Mouse (Mus musculus) CH12.LX (cell line): Measurements from ENCODE around the gene Mmp28. TPM values are rescaled to one million over a fixed set of nuclear protein-coding genes. Genes with fewer than 3 reads are reported as not detected.
A peak's percentile ranks its signal among the peaks of the same experiment; 100 is the strongest.

Experiments
- DNase-seq: peaks from one replicate; pipeline ENCODE4 v3.0.0-alpha.2; 2013; ENCODE audit errors: extremely low read depth
- H3K27ac ChIP-seq: 2 replicates; pipeline ENCODE4 v1.5.1; 2012; ENCODE audit warnings: low read depth, mild to moderate bottlenecking, control low read depth, moderate library complexity; ENCODE audit not compliant: insufficient read depth
- H3K27me3 ChIP-seq: replicated peaks from 2 replicates; pipeline ENCODE3; 2012; ENCODE audit warnings: inconsistent platforms
- H3K36me3 ChIP-seq, 2 experiments: replicated peaks in 1 of 2; 2 replicates each; pipeline versions ENCODE3 to v1.6.1; 2012; ENCODE audit warnings: inconsistent platforms in 1 of 2, low read length in 1 of 2, mild to moderate bottlenecking in 1 of 2, mixed read lengths in 1 of 2, moderate library complexity in 1 of 2; ENCODE audit not compliant: control insufficient read depth in 1 of 2, insufficient read depth in 1 of 2
- H3K4me1 ChIP-seq, 2 experiments: 2 replicates each; pipeline ENCODE4 v1.6.1; 2012; ENCODE audit warnings: inconsistent platforms in 1 of 2, moderate library complexity in 1 of 2; ENCODE audit not compliant: insufficient read depth in 2 of 2, control insufficient read depth in 1 of 2
- H3K4me2 ChIP-seq: 2 replicates; pipeline ENCODE4 v1.6.1; 2012; ENCODE audit warnings: low read depth, mild to moderate bottlenecking, control low read depth; ENCODE audit not compliant: poor library complexity, insufficient read depth, severe bottlenecking
- H3K4me3 ChIP-seq, 3 experiments: fragments of 150-350 bp in 1 of 3; sonication (generic) in 1 of 3; replicated peaks in 1 of 3; 2 replicates each; pipeline versions ENCODE3 to v1.5.1; 2011 to 2012; ENCODE audit warnings: low read depth in 2 of 3, low read length in 2 of 3, mild to moderate bottlenecking in 2 of 3, moderate library complexity in 2 of 3, control low read depth in 1 of 3, improper control_type of control experiment in 1 of 3, inconsistent platforms in 1 of 3, mixed read lengths in 1 of 3; ENCODE audit not compliant: poor library complexity in 1 of 3
- H3K79me2 ChIP-seq: replicated peaks from 2 replicates; pipeline ENCODE4 v1.6.1; 2012; ENCODE audit warnings: mild to moderate bottlenecking, moderate library complexity; ENCODE audit not compliant: control insufficient read depth, poor library complexity, insufficient read depth, severe bottlenecking; ENCODE audit errors: extremely low read depth
- H3K9ac ChIP-seq: 2 replicates; pipeline ENCODE4 v1.6.1; 2012; ENCODE audit warnings: low read depth, mild to moderate bottlenecking, control low read depth, moderate library complexity; ENCODE audit not compliant: insufficient read depth
- H3K9me3 ChIP-seq: replicated peaks from 2 replicates; pipeline ENCODE3; 2012; ENCODE audit warnings: low read length, inconsistent platforms, mixed read lengths
- BHLHE40 ChIP-seq: IDR thresholded peaks from 2 replicates; pipeline ENCODE4 v1.6.1; 2011; ENCODE audit warnings: mild to moderate bottlenecking, low read depth, low read length, improper control_type of control experiment
- CHD2 ChIP-seq: IDR thresholded peaks from 2 replicates; pipeline ENCODE4 v1.6.1; 2011; ENCODE audit warnings: low read length, improper control_type of control experiment
- ELF1 ChIP-seq: IDR thresholded peaks from 2 replicates; pipeline ENCODE4 v1.6.1; 2014; ENCODE audit warnings: low read depth, mild to moderate bottlenecking, inconsistent platforms, low read length, improper control_type of control experiment
- EP300 ChIP-seq: IDR thresholded peaks from 2 replicates; pipeline ENCODE4 v1.6.1; 2011; ENCODE audit warnings: low read length, improper control_type of control experiment
- MAX ChIP-seq: IDR thresholded peaks from 2 replicates; pipeline ENCODE4 v1.6.1; 2011; ENCODE audit warnings: low read length, improper control_type of control experiment
- MAZ ChIP-seq: IDR thresholded peaks from 2 replicates; pipeline ENCODE4 v1.6.1; 2012; ENCODE audit warnings: low read depth, mild to moderate bottlenecking, inconsistent platforms, low read length, improper control_type of control experiment, moderate library complexity
- MEF2A ChIP-seq: IDR thresholded peaks from 2 replicates; pipeline ENCODE4 v1.6.1; 2014; ENCODE audit warnings: low read depth, mild to moderate bottlenecking, inconsistent platforms, low read length, improper control_type of control experiment, borderline replicate concordance
- MXI1 ChIP-seq: IDR thresholded peaks from 2 replicates; pipeline ENCODE4 v1.6.1; 2011; ENCODE audit warnings: mild to moderate bottlenecking, low read depth, low read length, improper control_type of control experiment
- NRF1 ChIP-seq: IDR thresholded peaks from 2 replicates; pipeline ENCODE4 v1.6.1; 2014; ENCODE audit warnings: low read depth, mild to moderate bottlenecking, inconsistent platforms, low read length, improper control_type of control experiment, moderate library complexity
- PAX5 ChIP-seq: IDR thresholded peaks from 2 replicates; pipeline ENCODE4 v1.6.1; 2012; ENCODE audit warnings: low read length, inconsistent platforms, mixed read lengths
- POLR2A ChIP-seq: IDR thresholded peaks from 2 replicates; pipeline ENCODE4 v1.6.1; 2011; ENCODE audit warnings: low read depth, mild to moderate bottlenecking, improper control_type of control experiment, low read length
- POLR2AphosphoS2 ChIP-seq: IDR thresholded peaks from 2 replicates; pipeline ENCODE4 v1.6.1; 2011; ENCODE audit warnings: low read depth, low read length, improper control_type of control experiment
- SMC3 ChIP-seq: IDR thresholded peaks from 2 replicates; pipeline ENCODE4 v1.6.1; 2011; ENCODE audit warnings: low read depth, low read length, improper control_type of control experiment
- TCF12 ChIP-seq: IDR thresholded peaks from 2 replicates; pipeline ENCODE4 v1.6.1; 2014; ENCODE audit warnings: low read depth, mild to moderate bottlenecking, inconsistent platforms, low read length, improper control_type of control experiment
- UBTF ChIP-seq: IDR thresholded peaks from 2 replicates; pipeline ENCODE4 v1.6.1; 2012; ENCODE audit warnings: low read depth, mild to moderate bottlenecking, inconsistent platforms, low read length, improper control_type of control experiment, moderate library complexity
- USF1 ChIP-seq: IDR thresholded peaks from 2 replicates; pipeline ENCODE4 v1.6.1; 2014; ENCODE audit warnings: low read depth, mild to moderate bottlenecking, inconsistent platforms, low read length, improper control_type of control experiment
- USF2 ChIP-seq: conservative IDR thresholded peaks from 2 replicates; pipeline ENCODE4 v1.6.1; 2011; ENCODE audit warnings: low read depth, low read length, improper control_type of control experiment
- dilution Hi-C: fragments of 300-500 bp; cut with MboI; formaldehyde crosslinking; loops from 2 replicates; pipeline ENCODE4 v1.14.3; 2020; ENCODE audit warnings: low sequenced_read_pairs; ENCODE audit not compliant: extremely low pct_unique_long_range_greater_than_20kb, extremely low pct_ligation_motif_present
- in situ Hi-C: fragments of 300-500 bp; cut with MboI; formaldehyde crosslinking; loops from 3 replicates; pipeline ENCODE4 v1.14.3; 2019; ENCODE audit warnings: low sequenced_read_pairs, low pct_ligation_motif_present, low pct_unique_long_range_greater_than_20kb, mixed read lengths
- polyA plus RNA-seq: library from polyadenylated mRNA; unstranded; fragments of >175 nt; gene quantifications from 2 replicates; pipeline ENCODE4 v1.2.1, GENCODE M21; 2012; ENCODE audit warnings: low read depth; ENCODE audit not compliant: insufficient read length
- total RNA-seq, 2 experiments: library from RNA; depleted of rRNA; stranded (reverse); fragments of 300-350 nt in 1 of 2; fragments of >200 nt in 1 of 2; gene quantifications; 2 replicates each; pipeline ENCODE4 v1.2.3; 2012 to 2014

Mmp28 gene
- total RNA-seq (2012; rRNA removed) (0.04 and 0.17 TPM in 2 replicates), total RNA-seq (2014; rRNA removed) (not detected in 2 replicates), polyA plus RNA-seq (not detected in 2 replicates)

DNA sequence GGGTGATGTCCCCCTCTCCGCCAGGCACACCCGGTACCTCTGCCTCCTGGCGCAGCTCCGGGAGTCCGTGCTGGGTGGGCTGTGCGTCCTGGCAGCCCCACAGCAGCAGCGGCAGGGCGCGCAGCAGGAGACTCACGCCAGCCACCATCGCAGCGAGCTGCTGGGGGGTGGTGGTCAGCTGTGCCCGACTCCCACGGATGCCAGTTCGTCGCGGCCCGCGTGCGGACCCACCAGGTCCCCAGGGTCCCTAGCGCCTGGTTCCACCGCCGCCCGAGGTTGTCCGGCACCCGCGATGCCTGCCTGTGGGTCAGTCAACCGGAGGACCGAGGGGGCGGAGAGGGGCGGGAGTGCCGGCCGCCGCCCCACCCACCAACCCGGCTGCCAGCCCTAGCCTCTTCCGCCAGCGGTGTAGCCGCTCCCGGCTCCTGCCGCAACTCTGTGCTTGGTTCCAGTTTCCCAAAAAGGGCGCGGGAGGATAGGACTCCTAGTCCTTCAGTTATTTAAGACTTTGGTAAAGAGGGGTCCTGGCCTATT lies at the start of gene Mmp28:
TSS of gene Mmp28 (minus strand) at position 361 of the 534 bp plus-strand sequence.
- no peak for TF ChIP-seq BHLHE40
- TF ChIP-seq TCF12 = no peak
- TF ChIP-seq POLR2AphosphoS2 = no peak
- peak; percentile 51; the same call in 1 of the 2 replicates for TF ChIP-seq MAZ
- no peak for TF ChIP-seq EP300
- peak; percentile 87 for TF ChIP-seq UBTF
- TF ChIP-seq CHD2 = no peak
- no peak for TF ChIP-seq PAX5
- TF ChIP-seq ELF1 = peak; percentile 60
- DNase-seq = no peak
- Histone ChIP-seq H3K27me3 (peaks cover 74% of the 10 kb centered on the region), H3K4me3 (peak within 1 kb of the TSS; percentile 26 to 63 (median 38)), H3K79me2 (no peaks in the 10 kb centered on the region), H3K36me3 (no peaks in the 10 kb centered on the region), H3K9ac (peak within 1 kb of the TSS; percentile 30), H3K27ac (no peak within 1 kb of the TSS), H3K4me1 (peaks cover 8 to 35% of the 10 kb centered on the region in 2 experiments; a peak in 3 of 4 replicates), H3K4me2 (peak within 1 kb of the TSS; percentile 88), H3K9me3 (no peaks in the 10 kb centered on the region)
- in situ Hi-C loops = no loop called here
- dilution Hi-C loops = no loop called here

DNA sequence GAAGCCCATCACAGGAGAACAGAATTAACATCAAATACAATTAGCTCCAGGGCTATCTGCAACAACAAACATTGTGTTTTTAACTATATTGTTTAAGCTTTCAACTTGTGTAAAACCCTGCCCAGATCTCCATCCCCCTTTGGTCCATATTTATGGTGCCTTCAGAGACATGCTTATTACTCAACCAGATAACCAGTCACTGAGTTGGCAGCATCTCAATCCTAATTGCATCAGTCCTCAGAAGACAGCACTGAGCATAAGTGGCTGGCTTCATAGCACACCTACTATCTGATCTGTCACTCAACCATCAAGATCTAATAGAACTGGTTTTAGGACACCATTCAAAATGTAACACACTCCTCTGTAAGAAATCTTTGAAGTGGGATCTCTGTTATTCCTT lies 46.6 kb upstream of the Mmp28 start:
- Histone ChIP-seq H3K27ac (no peak overlapping the region), H3K36me3 (peaks cover 36 to 84% of the 10 kb centered on the region in 2 experiments), H3K4me1 (no peaks in the 10 kb centered on the region), H3K27me3 (no peaks in the 10 kb centered on the region), H3K9me3 (no peaks in the 10 kb centered on the region), H3K4me3 (no peak overlapping the region), H3K4me2 (no peak overlapping the region), H3K9ac (no peak overlapping the region), H3K79me2 (no peaks in the 10 kb centered on the region)
- no peak for DNase-seq
- dilution Hi-C loops (no loop called here), in situ Hi-C loops (no loop called here)
- TF ChIP-seq SMC3 = 0 out of 2 replicates have a peak, but pooled peaks have one; percentile 7
- TF ChIP-seq MXI1 = no peak
- TF ChIP-seq MEF2A = no peak
- TF ChIP-seq USF1 = no peak
- TF ChIP-seq MAX = no peak
- TF ChIP-seq USF2 = no peak
- TF ChIP-seq POLR2A = no peak
- TF ChIP-seq CHD2 = no peak
- no peak for TF ChIP-seq NRF1
